Mouse (Mus musculus): ENCODE measurements at regions not wholly inside any gene's neighbourhood (a gene's known extent, or its start where the extent isn't known, plus 50 kb on each side); places are given as distances from the start of the nearest gene placed in this dataset. TPM values are rescaled to one million over a fixed set of nuclear protein-coding genes. Genes with fewer than 3 reads are reported as not detected.
"Not testable (repeated sequence)": the region's sequence is repeated elsewhere in the genome, so short reads cannot be mapped to it uniquely, and the experiment has no call there.

DNA sequence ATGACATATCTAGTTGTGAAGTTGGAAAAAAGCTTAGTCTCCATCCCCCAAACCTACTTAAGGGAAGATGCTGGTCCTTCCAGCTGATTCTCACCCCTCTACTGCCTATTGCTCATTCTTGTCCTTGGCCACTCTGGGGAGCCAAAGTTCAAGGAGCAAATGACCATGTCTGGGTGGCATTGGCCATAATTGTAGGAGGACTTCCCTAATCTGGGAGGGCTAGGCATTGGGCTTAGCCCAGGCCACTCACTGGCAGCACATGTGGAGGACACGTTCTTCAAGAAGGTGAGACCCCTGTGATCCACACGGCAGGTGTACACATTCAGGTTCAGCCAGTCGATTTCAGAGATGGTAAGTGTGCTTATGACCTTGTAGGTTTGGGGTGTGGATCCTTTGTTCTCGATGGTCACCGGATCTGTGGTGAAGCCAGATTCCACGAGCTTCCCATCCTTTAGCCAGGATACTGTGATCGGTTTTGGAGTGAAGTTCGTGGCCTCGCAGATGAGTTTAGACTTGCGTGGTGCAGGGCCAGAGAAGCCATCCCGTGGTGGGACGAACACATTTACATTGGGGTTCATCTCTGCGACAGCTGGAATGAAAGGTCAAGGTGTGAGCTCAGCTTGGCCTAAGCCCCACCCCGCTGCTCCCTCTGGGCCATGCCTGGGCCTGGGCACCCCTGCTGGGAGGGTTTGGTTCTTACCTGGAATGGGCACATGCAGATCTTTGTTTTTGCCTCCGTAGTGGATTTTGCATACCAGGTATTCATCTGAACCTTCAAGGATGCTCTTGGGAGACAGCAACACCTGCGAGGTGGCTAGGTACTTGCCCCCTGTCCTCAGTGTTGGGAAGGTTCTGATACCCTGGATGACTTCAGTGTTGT, 67.4 kb upstream of the Adam6b start:
- DNase-seq (ENCODE audit: low spot score in 2 of 2), result no peak

- DNase-seq (ENCODE audit: low spot score in 2 of 2), result no peak
These were observed 66.5 kb upstream of the Adam6b start for GRCm38 (mm10) chr12:113422736-113423254.

DNA sequence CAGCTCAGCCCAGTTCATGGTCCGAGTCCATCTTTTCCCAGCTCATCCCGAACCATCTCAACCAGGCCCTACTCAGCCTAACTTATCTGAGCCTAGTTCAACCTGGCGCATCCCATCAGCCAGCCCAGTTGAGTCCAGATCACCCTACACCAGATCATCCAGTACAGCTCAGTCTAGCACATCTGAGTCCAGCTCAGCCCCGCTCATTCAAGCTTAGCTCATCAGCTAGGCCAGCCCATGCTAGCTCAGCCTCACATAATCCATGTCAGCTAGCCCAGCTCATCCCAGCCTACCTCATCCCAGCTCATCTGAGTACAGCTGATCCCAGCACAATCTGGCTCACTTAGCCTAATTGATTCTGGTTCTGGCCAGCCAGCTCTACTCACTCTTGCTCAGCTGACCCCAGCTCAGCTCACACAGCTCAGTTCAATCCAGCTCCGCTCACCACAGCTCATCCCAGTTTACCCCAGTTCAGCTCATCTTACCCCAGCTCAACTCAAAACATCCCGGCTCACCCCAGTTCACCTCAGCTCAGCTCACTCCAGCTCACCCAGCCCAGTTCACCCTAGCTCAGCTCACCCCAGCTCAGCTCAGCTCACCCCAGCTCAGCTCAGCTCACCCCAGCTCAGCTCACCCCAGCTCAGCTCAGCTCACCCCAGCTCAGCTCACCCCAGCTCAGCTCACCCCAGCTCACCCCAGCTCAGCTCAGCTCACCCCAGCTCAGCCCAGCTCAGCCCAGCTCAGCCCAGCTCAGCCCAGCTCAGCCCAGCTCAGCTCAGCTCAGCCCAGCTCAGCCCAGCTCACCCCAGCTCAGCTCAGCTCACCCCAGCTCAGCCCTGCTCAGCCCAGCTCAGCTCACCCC, 65.3 kb upstream of the Adam6b start:
- no peak for DNase-seq (ENCODE audit: low spot score in 2 of 2)

- not testable (repeated sequence) for DNase-seq (ENCODE audit: low spot score in 2 of 2)
These were observed 64.6 kb upstream of the Adam6b start for GRCm38 (mm10) chr12:113424598-113425208.

- DNase-seq (ENCODE audit: low spot score in 2 of 2), result no peak
These were observed 63.9 kb upstream of the Adam6b start for GRCm38 (mm10) chr12:113425209-113426070.

DNA sequence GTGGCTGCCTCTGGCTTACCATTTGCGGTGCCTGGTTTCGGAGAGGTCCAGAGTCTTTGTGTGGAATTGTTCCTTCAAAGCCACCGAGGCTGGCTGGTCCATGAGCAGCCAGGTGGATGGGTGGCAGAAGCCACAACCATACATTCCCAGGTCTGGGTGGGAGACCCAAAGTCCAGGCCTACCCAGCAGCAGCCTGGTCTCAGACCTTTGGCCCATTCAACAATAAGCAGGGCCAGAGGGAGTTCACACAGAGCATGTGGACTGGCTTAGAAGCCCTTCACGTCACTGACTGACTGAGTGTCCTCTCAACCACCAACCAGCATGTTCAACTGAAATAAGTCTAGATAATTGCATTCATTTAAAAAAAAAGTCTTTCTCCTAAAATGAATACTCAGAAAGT, 62.7 kb upstream of the Adam6b start:
- no peak for DNase-seq (ENCODE audit: low spot score in 2 of 2)

- no peak for DNase-seq (ENCODE audit: low spot score in 2 of 2)
These were observed 62.0 kb upstream of the Adam6b start for GRCm38 (mm10) chr12:113427339-113427738.

- no peak for DNase-seq (ENCODE audit: low spot score in 2 of 2)
These were observed 60.9 kb upstream of the Adam6b start for GRCm38 (mm10) chr12:113428461-113428860.

DNA sequence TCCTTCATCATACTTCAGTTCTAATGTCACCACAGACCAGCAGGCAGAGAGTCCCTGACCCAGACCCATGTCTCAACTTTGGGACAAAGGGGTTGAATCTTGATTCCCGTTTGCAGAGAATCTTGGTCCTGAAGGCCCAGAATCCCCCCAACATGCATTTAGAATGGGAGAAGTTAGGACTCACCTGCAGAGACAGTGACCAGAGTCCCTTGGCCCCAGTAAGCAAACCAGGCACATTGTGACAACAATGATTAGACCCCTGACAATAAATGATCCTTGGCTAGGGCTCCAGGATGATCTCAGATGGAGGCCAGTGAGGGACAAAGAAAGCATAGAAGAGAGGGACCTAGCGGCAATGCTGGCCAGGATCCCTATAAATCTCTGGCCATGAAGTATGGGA, 60.4 kb upstream of the Adam6b start:
- no peak for DNase-seq (ENCODE audit: low spot score in 2 of 2)

GRCm38 (mm10) chr12:113430340-113430739, 59.0 kb upstream of the Adam6b start:
- no peak for DNase-seq (ENCODE audit: low spot score in 2 of 2)

Small RNA genes in the stretch of these regions (microRNA-seq; reads per million reads assigned to microRNA genes)
- gene Gm22175, result not detected
- gene Gm24022, result not detected
- gene Gm25747, result not detected

Measured in gastrocnemius, postnatal 4 days (tissue).